Mouse (Mus musculus): ENCODE data around the gene Baz2b.
A peak's percentile ranks its signal among the peaks of the same experiment; 100 is the strongest.

Gene Baz2b

GRCm38 (mm10) chr2:60019546-60020250 lies 189.9 kb downstream of the Baz2b start:
- no peak for DNase-seq (ENCODE audit: extremely low spot score, low read depth, low spot score)

- DNase-seq (ENCODE audit: extremely low spot score, low read depth, low spot score), result no peak
Measured at GRCm38 (mm10) chr2:60018875-60019501, 190.7 kb downstream of the Baz2b start.

- DNase-seq (ENCODE audit: extremely low spot score, low read depth, low spot score), result no peak
Measured at GRCm38 (mm10) chr2:60011526-60011925, 198.1 kb downstream of the Baz2b start.

GRCm38 (mm10) chr2:60003665-60004045 lies 206.0 kb downstream of the Baz2b start:
- no peak for DNase-seq (ENCODE audit: extremely low spot score, low read depth, low spot score)

GRCm38 (mm10) chr2:60003038-60003664 lies 206.5 kb downstream of the Baz2b start:
- no peak for DNase-seq (ENCODE audit: extremely low spot score, low read depth, low spot score)

GRCm38 (mm10) chr2:60000268-60000667 lies 209.4 kb downstream of the Baz2b start:
- no peak for DNase-seq (ENCODE audit: extremely low spot score, low read depth, low spot score)

- DNase-seq (ENCODE audit: extremely low spot score, low read depth, low spot score), result no peak
Measured at GRCm38 (mm10) chr2:59997479-59998228, 212.0 kb downstream of the Baz2b start.

GRCm38 (mm10) chr2:59996911-59997310 lies 212.7 kb downstream of the Baz2b start:
- DNase-seq (ENCODE audit: extremely low spot score, low read depth, low spot score), result no peak

GRCm38 (mm10) chr2:59993190-59993535 lies 216.5 kb downstream of the Baz2b start:
- no peak for DNase-seq (ENCODE audit: extremely low spot score, low read depth, low spot score)

GRCm38 (mm10) chr2:59992488-59993189 lies 217.0 kb downstream of the Baz2b start:
- peak; percentile 91 for DNase-seq (ENCODE audit: extremely low spot score, low read depth, low spot score)

GRCm38 (mm10) chr2:59991775-59992174 lies 217.9 kb downstream of the Baz2b start:
- no peak for DNase-seq (ENCODE audit: extremely low spot score, low read depth, low spot score)

GRCm38 (mm10) chr2:59987521-59987920 lies 222.1 kb downstream of the Baz2b start:
- peak; percentile 67 for DNase-seq (ENCODE audit: extremely low spot score, low read depth, low spot score)

- no peak for DNase-seq (ENCODE audit: extremely low spot score, low read depth, low spot score)
Measured at GRCm38 (mm10) chr2:59979488-59980220, 230.0 kb downstream of the Baz2b start.

GRCm38 (mm10) chr2:59976680-59977079 lies 233.0 kb downstream of the Baz2b start:
- no peak for DNase-seq (ENCODE audit: extremely low spot score, low read depth, low spot score)

- no peak for DNase-seq (ENCODE audit: extremely low spot score, low read depth, low spot score)
Measured at GRCm38 (mm10) chr2:59975772-59976171, 233.9 kb downstream of the Baz2b start.

GRCm38 (mm10) chr2:59973962-59974361 lies 235.7 kb downstream of the Baz2b start:
- no peak for DNase-seq (ENCODE audit: extremely low spot score, low read depth, low spot score)

GRCm38 (mm10) chr2:59973104-59973641 lies 236.5 kb downstream of the Baz2b start:
- no peak for DNase-seq (ENCODE audit: extremely low spot score, low read depth, low spot score)

- DNase-seq (ENCODE audit: extremely low spot score, low read depth, low spot score), result no peak
Measured at GRCm38 (mm10) chr2:59970511-59970910, 239.1 kb downstream of the Baz2b start.

- DNase-seq (ENCODE audit: extremely low spot score, low read depth, low spot score), result no peak
Measured at GRCm38 (mm10) chr2:59969099-59969498, 240.5 kb downstream of the Baz2b start.

- DNase-seq (ENCODE audit: extremely low spot score, low read depth, low spot score), result no peak
Measured at GRCm38 (mm10) chr2:59968593-59968992, 241.0 kb downstream of the Baz2b start.
